Mouse (Mus musculus) heart, adult 8-10 months (tissue): ENCODE results near the gene Cnot10. TPM values are rescaled to one million over a fixed set of nuclear protein-coding genes. Genes with fewer than 3 reads are reported as not detected.

Source experiments
- DNase-seq: peaks from one replicate; pipeline ENCODE4 v3.0.0; 2022; ENCODE audit warnings: low spot score
- total RNA-seq, 4 experiments: library from RNA; stranded (reverse); gene quantifications; 2 replicates each; pipeline ENCODE4 v1.2.4; 2022

The Cnot10 gene
- total RNA-seq, 4 experiments from 2014 or later: 21.2 to 22.9 (median 21.8) TPM

- DNase-seq: no peak
Observed at GRCm38 (mm10) chr9:114546765-114547164, 93.2 kb downstream of the Cnot10 start.

- no peak for DNase-seq
Observed at GRCm38 (mm10) chr9:114544754-114545393, 95.1 kb downstream of the Cnot10 start.

GRCm38 (mm10) chr9:114543882-114544753 is 95.9 kb downstream of the Cnot10 start:
- no peak for DNase-seq

- no peak for DNase-seq
Observed at GRCm38 (mm10) chr9:114541279-114541741, 98.7 kb downstream of the Cnot10 start.

GRCm38 (mm10) chr9:114538996-114539563 is 100.9 kb downstream of the Cnot10 start:
- no peak for DNase-seq

DNA sequence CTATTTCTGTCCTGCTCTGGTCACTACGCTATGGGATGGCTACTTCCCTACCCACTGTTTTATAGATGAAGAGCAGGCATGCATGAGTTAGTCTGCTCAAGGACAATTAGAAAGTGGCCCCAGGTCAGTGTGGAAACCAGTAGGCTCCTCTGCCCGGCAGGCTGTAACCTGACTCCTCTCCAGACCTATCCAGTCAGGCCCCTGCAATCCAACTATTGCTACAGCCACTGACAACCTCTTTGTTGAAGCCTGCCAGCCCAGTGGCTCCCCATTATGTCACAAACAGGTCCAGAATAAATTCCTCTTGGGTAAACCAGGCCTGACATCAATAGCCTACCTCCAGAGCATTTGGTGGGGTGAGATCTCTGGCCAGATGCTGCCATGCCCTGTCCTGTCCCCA is 103.4 kb downstream of the Cnot10 start:
- no peak for DNase-seq

Other genes starting within 250 kb of the Cnot10 start
- gene Crtap, start 249.5 kb downstream of the Cnot10 start, total RNA-seq: 10 to 100 TPM; 30.3 to 34.3 (median 32.9) TPM
- gene Glb1, start 239.1 kb downstream of the Cnot10 start, total RNA-seq: 10 to 100 TPM; 13.4 to 15.8 (median 14.8) TPM
- 1 to 10 TPM; 3.1 to 4.7 (median 4.1) TPM for gene Tmppe, start 239.1 kb downstream of the Cnot10 start, total RNA-seq
- not detected for gene Ccr4, start 135.3 kb downstream of the Cnot10 start, total RNA-seq
- not detected for gene C130032M10Rik, start 124.5 kb downstream of the Cnot10 start, total RNA-seq
- gene Trim71, start 75.8 kb downstream of the Cnot10 start, total RNA-seq: not detected
- 10 to 100 TPM; 57.3 to 70.2 (median 66.2) TPM for gene Dync1li1, start 48.6 kb upstream of the Cnot10 start, total RNA-seq
- 10 to 100 TPM; 16.1 to 23.8 (median 19.3) TPM for gene Cmtm6, start 90.9 kb upstream of the Cnot10 start, total RNA-seq
- 10 to 100 TPM; 10.5 to 16.6 (median 12.6) TPM for gene Cmtm7, start 141.7 kb upstream of the Cnot10 start, total RNA-seq
- gene Cmtm8, start 204.0 kb upstream of the Cnot10 start, total RNA-seq: 10 to 100 TPM; 11.5 to 12.5 (median 11.7) TPM